Comparison of ENCODE assay signal across 16 mouse cellular contexts in the genomic region with DNA sequence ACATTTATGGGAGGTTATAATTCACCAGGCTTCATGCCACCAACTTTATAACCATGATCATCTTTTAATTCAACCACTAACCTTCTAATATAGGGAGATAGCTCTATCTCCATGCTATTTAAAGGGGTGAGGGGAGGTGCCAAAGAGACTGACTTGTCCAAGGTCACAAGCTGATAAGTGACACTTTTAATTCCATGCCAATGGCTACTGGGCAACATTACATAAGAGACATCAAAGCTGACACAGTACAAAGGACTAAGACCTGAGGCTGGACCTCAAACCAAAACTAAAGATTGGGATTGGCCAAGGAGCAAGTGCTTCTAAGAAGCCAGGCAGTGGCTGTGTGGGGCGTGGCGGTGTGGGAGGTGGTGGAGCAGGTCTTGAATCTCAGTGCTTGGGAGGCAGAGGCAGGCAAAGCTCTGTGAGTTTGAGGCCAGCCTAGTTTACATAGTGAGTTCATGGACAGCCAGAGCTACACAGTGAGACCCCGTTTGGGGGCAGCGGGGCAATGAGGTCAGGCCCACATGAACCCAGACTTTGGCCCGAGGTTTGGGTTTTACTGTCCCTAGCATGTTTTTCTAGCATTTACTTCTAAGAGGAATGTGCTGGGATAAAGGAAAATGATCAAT. TPM values are rescaled to one million over a fixed set of nuclear protein-coding genes. Genes with fewer than 3 reads are reported as not detected.
DNase-seq lines count a peak whose midpoint lies in the region; ATAC-seq and TF ChIP-seq lines count a peak whose summit lies in the region.
"Had no signal": no experiment of that assay in that cellular context is flagged by ENCODE, and none has a peak within 500 bp of the region (broad histone marks: within the 10 kb centered on the region; RNA-seq: fewer than 3 reads in every experiment).

No protein-coding gene starts in this region.

- no peak for DNase-seq in heart, postnatal 0 days (ENCODE audit: low spot score)
- DNase-seq in heart, adult 8-10 months (ENCODE audit: low spot score), result no peak
- DNase-seq in testis, postnatal 10 days (ENCODE audit: low spot score), result no peak
- DNase-seq in right cerebral cortex, adult 2 months (ENCODE audit: low spot score in 2 of 2), result no peak
- DNase-seq in left cerebral cortex, postnatal 25 days (ENCODE audit: low spot score in 2 of 2), result no peak
- DNase-seq: cerebellum, adult 9-10 months; gastrocnemius, postnatal 36 days; heart, postnatal 4 days; lung, embryonic 14.5 days had no signal

- H3K4me1 ChIP-seq in heart, postnatal 0 days (ENCODE audit: control insufficient read depth, insufficient read depth), result peaks cover 30% of the 10 kb centered on the region
- H3K4me1 ChIP-seq in testis, adult 2 months (ENCODE audit: control insufficient read depth, insufficient read depth, low read length), result peaks cover 6% of the 10 kb centered on the region
- H3K4me1 ChIP-seq in liver, embryonic 16.5 days (ENCODE audit: control insufficient read depth, low read depth, low read length), result peaks cover 31% of the 10 kb centered on the region

- no peak for TF ChIP-seq POLR2A in testis, adult 2 months (IDR thresholded peaks at IDR 0.05; ENCODE audit: control insufficient read depth, low read depth, low read length)

- TF ChIP-seq EP300 in heart, postnatal 0 days (IDR thresholded peaks at IDR 0.05; ENCODE audit: low read depth), result no peak

- no peaks in the 10 kb centered on the region for H3K9me3 ChIP-seq in heart, postnatal 0 days (replicated peaks; ENCODE audit: control insufficient read depth, low read length)
- H3K9me3 ChIP-seq in liver, embryonic 16.5 days (replicated peaks; ENCODE audit: control insufficient read depth, low read length), result no peaks in the 10 kb centered on the region
- H3K9me3 ChIP-seq: forebrain, embryonic 13.5 days; heart, embryonic 13.5 days; kidney, embryonic 15.5 days; midbrain, embryonic 15.5 days had no signal

- H3K27ac ChIP-seq in heart, postnatal 0 days (ENCODE audit: low read depth), result 0 out of 2 replicates have a peak overlapping the region, but pooled peaks have one; percentile 40
- peak overlapping the region; percentile 36; the same call in 1 of the 2 replicates for H3K27ac ChIP-seq in testis, adult 2 months (ENCODE audit: control insufficient read depth, insufficient read depth, low read depth, low read length)
- H3K27ac ChIP-seq in liver, embryonic 16.5 days (ENCODE audit: low read length), result peak overlapping the region; percentile 15
- H3K27ac ChIP-seq: forebrain, embryonic 13.5 days; heart, embryonic 13.5 days; kidney, embryonic 15.5 days; midbrain, embryonic 15.5 days had no signal

- intact Hi-C loops in left cerebral cortex, postnatal 25 days (cut with DNase I), result no loop called here

- TF ChIP-seq CTCF in heart, postnatal 0 days (IDR thresholded peaks at IDR 0.05; ENCODE audit: low read depth), result no peak
- no peak for TF ChIP-seq CTCF in testis, adult 2 months (IDR thresholded peaks at IDR 0.05; ENCODE audit: control insufficient read depth, insufficient read depth, insufficient replicate concordance, low read depth, low read length)

- 88% methylated on average over 5 of the region's 5 CpGs for WGBS in heart, postnatal 0 days
- 82% methylated on average over 5 of the region's 5 CpGs for WGBS in liver, embryonic 16.5 days (ENCODE audit: insufficient replicate concordance)

- no peak overlapping the region for H3K4me3 ChIP-seq in heart, postnatal 0 days (ENCODE audit: low read depth, low read length)
- no peak overlapping the region for H3K4me3 ChIP-seq in testis, adult 2 months (ENCODE audit: control insufficient read depth, low read depth, low read length)
- no peak overlapping the region for H3K4me3 ChIP-seq in liver, embryonic 16.5 days (ENCODE audit: low read depth, low read length)
- H3K4me3 ChIP-seq: forebrain, embryonic 13.5 days; heart, embryonic 13.5 days; kidney, embryonic 15.5 days; midbrain, embryonic 15.5 days had no signal

- H3K27me3 ChIP-seq in heart, postnatal 0 days (ENCODE audit: control insufficient read depth, insufficient read depth, low read length), result no peaks in the 10 kb centered on the region
- H3K27me3 ChIP-seq in testis, adult 2 months (ENCODE audit: control insufficient read depth, insufficient read depth, low read length), result no peaks in the 10 kb centered on the region
- no peaks in the 10 kb centered on the region for H3K27me3 ChIP-seq in liver, embryonic 16.5 days (ENCODE audit: control insufficient read depth, insufficient read depth, low read depth, low read length)
- H3K27me3 ChIP-seq: forebrain, embryonic 13.5 days; heart, embryonic 13.5 days; kidney, embryonic 15.5 days; midbrain, embryonic 15.5 days had no signal

- no peak overlapping the region for H3K4me2 ChIP-seq in heart, postnatal 0 days (ENCODE audit: low read depth, low read length)
- H3K4me2 ChIP-seq in liver, embryonic 16.5 days (ENCODE audit: low read depth, low read length), result no peak overlapping the region
- H3K4me2 ChIP-seq: forebrain, embryonic 13.5 days; heart, embryonic 13.5 days; kidney, embryonic 15.5 days; lung, embryonic 14.5 days; midbrain, embryonic 15.5 days had no signal

- no peak overlapping the region for H3K9ac ChIP-seq in heart, postnatal 0 days (replicated peaks; ENCODE audit: low read depth, low read length)
- no peak overlapping the region for H3K9ac ChIP-seq in liver, embryonic 16.5 days (ENCODE audit: low read depth, low read length)
- H3K9ac ChIP-seq: forebrain, embryonic 13.5 days; heart, embryonic 13.5 days; kidney, embryonic 15.5 days; lung, embryonic 14.5 days; midbrain, embryonic 15.5 days had no signal

- ATAC-seq in heart, postnatal 0 days (ENCODE audit: insufficient read depth, low read depth), result no peak; the same call in 1 of the 2 replicates
- ATAC-seq in liver, embryonic 16.5 days (ENCODE audit: low read depth), result peak; percentile 30
- ATAC-seq: forebrain, embryonic 13.5 days; hindbrain, embryonic 16.5 days; midbrain, embryonic 15.5 days had no signal

- no peaks in the 10 kb centered on the region for H3K36me3 ChIP-seq in heart, postnatal 0 days (replicated peaks; ENCODE audit: control insufficient read depth, insufficient read depth, low read length)
- H3K36me3 ChIP-seq in testis, adult 2 months (ENCODE audit: control insufficient read depth, insufficient read depth, low read length), result no peaks in the 10 kb centered on the region
- H3K36me3 ChIP-seq in liver, embryonic 16.5 days (ENCODE audit: control insufficient read depth, insufficient read depth), result peaks cover 18% of the 10 kb centered on the region
- H3K36me3 ChIP-seq: midbrain, embryonic 15.5 days had no signal

RNA-seq across cellular contexts. Expression of gene Foxo3, which starts 46.0 kb away (rescaled TPM):
- total RNA-seq in heart, postnatal 0 days (2014; rRNA removed; ENCODE audit: low replicate concordance), result 51.9 and 70.8 TPM in 2 replicates
- 5.4 and 6.5 TPM in 2 replicates for polyA plus RNA-seq in heart, postnatal 0 days (2015; fragmentation: Nextera tagmentation; extraction: Ambion mirVana)
- total RNA-seq in heart, adult 8-10 months (2022), result 10 to 100 TPM; 67.9 to 93.5 (median 80.4) TPM
- 9.8 and 9.9 TPM in 2 replicates for polyA plus RNA-seq in testis, adult 2 months (2012; rRNA removed)
- polyA plus RNA-seq in liver, embryonic 16.5 days (2015; fragmentation: Nextera tagmentation; extraction: Ambion mirVana), result 12.7 and 13.7 TPM in 2 replicates
- 10 to 100 TPM; 65.4 to 73.7 TPM for total RNA-seq in left cerebral cortex, postnatal 25 days (2021)
